Mouse (Mus musculus) urinary bladder, postnatal 4 days (tissue): ENCODE results near the gene Mrpl44.

Experiments
- DNase-seq, 2 experiments: peaks; one replicate each; pipeline ENCODE4 v3.0.0; 2021 to 2022; ENCODE audit warnings: low spot score in 2 of 2

Mrpl44 gene

GRCm38 (mm10) chr1:79775927-79776458 lies at the start of gene Mrpl44, which contains the start of gene Wdfy1:
TSS of gene Mrpl44 (plus strand) at chr1:79776018.
TSS of gene Wdfy1 (minus strand) at chr1:79776143.
- peak; percentile 96 for DNase-seq

GRCm38 (mm10) chr1:79734794-79735193 lies 41.0 kb upstream of the Mrpl44 start:
- DNase-seq: no peak

DNA sequence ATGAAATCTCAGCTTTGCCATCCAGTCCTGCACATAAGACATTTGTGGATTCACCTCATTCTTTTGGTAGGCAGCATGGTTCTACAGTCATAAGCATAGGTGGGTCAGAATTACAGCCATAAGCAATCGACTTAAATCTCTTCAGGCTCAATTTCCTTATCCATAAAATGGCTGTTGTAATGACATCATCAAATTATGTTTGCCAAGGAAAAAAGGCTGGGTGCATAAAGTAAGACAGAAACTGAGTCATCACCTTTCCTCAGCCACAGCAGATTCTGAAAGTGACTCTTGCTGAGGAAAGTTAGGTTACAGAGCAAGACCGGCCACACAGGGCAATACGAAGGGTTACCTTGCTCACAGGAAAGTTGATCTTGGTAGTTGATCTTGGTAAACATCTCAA lies 39.4 kb upstream of the Mrpl44 start:
- DNase-seq: no peak

DNA sequence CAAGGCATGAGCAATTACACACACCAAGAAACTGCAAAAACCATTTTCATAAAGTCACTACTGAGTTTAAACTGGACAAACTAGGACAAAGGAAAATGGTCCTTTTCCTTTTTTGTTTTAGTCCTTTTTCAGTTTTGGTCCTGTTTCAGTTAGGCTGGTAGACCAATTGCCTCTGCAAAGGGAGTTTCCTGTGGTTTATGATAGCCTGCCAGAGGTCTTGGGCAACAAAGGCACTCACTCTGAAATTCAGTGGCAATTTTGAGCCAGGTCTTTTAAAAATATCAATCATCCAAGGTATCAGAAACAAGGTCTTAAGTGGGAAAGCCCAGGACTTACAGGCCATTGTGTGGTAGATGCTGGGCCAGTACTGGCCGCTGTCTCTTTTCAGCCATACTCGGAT lies 36.1 kb upstream of the Mrpl44 start:
- DNase-seq: no peak

DNA sequence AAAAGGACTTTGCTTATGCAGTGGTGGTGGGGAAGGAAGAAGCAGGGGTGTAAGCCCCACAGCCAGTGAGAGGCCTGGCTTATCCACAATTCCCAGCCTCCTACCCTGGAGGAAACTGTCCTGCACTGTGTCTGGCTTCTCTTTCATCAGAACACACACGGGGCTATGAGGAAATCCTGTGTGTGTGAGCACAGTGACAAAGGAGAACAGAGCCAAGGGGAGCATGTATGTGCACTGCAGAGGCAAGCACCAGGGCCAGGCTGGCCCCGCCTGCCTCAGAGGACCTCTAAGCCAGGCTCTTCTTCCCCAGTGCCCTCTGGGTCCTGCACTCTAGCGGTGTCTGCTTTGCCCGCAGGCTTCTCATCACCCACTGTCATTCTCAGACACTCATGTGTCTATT lies 34.8 kb upstream of the Mrpl44 start:
- no peak for DNase-seq

DNA sequence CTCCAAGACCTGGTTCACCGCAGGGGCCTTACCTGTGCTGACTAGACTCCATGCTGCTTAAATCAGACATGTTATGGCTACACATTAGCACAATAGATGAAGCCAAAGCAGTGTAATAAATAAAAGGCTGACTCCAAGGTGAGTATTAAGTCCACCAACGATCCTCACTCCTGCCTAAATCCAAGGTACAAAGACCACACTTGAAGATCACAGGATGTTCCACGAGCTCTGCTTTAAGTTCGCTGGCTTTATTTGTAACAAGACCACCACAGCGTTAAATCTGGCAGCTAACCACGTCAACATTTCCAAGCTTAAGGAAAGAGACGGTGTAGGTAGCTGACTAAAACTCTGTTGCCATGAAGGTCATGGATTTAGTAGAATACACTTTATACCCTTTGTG lies 32.9 kb upstream of the Mrpl44 start:
- no peak for DNase-seq

DNA sequence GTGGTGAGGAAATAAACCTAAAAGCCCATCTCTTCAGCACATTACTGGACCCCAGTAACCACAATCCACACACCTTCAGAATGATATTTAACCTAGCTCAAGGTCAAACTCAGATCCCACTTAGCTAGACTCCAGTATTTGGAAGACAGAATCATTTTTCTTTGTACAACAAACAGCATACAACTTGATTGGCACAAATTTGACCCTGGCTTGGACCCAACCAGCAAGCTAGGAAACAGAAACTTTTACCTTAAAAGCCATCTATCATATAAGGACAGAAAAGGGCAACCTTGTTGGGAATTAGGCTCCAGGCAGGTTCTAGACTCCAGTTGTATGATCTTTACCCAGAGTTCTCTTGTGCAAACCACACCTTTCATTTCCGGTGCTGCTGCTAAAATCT lies 32.4 kb upstream of the Mrpl44 start:
- DNase-seq: no peak

GRCm38 (mm10) chr1:79746056-79746455 lies 29.8 kb upstream of the Mrpl44 start:
- DNase-seq: no peak

GRCm38 (mm10) chr1:79751186-79751585 lies 24.6 kb upstream of the Mrpl44 start:
- no peak for DNase-seq

- DNase-seq: no peak
These were observed 23.7 kb upstream of the Mrpl44 start for GRCm38 (mm10) chr1:79752015-79752695.

DNA sequence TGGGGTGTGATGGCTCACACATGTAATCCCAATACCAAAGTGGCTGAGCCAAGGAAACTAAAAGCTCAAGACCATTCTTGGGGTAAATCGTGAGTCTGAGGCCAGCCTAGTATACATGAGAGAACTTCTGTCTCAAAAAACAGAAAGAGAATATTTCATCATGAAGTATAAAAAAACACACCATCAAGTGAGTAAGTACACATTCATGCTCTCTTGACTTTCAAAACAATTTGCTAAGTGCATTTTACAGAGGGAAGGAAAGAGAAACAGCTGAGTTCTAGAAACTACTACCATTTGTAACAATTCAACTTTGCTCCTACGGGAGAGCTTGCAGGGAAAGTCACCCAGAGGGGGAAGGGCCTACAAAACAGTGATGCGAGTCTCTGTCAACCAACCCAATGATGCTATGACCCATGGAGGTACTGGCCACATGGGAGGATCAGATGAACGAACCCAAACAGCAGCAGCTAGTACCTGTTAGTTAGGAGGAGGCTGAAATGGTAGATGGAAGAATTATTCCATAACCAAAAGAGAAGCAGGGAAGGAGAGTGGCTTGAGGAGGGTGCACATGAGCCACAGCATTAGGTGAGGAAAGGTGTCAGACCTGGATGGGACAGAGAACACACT lies 23.0 kb upstream of the Mrpl44 start:
- no peak for DNase-seq

GRCm38 (mm10) chr1:79753456-79753855 lies 22.4 kb upstream of the Mrpl44 start:
- no peak for DNase-seq

GRCm38 (mm10) chr1:79754936-79755335 lies 20.9 kb upstream of the Mrpl44 start:
- DNase-seq: no peak

DNA sequence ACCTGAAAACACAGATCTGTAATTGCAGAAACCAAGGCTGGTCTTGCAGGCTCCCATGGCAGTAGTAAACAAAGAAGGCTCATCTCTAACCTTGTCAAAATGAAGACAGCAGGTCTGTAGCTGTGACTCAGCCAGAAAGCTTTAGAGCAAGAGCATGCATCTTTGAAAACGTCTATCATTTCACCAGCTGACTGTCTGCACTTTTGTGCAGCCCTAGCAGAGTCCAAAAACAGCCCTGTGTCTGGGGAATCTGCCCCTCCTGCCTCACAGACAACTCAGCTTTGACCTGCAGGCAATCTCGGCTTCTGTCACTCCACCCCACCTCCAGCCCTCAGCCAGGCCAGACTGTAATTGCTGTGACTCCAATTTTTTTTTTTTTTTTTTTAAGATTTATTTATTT lies 20.4 kb upstream of the Mrpl44 start:
- DNase-seq: no peak

DNA sequence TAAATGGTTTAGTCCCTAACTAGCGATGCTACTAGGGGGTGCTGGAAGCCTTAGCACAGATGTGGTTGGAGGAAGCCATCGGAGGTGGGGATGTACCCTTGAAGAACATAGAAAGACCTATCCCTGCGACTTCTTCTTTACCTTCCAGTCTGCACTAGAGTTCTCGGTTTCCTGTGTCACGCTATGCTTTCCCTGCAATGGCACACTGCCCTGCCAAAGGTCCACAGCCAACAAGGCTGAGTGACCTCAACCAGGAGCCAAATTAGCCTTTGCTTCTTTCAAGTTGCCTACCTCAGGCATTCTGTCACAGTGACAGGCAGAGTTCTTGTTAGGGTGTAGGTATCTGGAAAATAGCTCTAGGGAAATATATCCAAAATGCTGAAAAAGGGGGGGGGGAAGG lies 19.4 kb upstream of the Mrpl44 start:
- DNase-seq: no peak

GRCm38 (mm10) chr1:79757161-79757560 lies 18.7 kb upstream of the Mrpl44 start:
- no peak for DNase-seq

DNA sequence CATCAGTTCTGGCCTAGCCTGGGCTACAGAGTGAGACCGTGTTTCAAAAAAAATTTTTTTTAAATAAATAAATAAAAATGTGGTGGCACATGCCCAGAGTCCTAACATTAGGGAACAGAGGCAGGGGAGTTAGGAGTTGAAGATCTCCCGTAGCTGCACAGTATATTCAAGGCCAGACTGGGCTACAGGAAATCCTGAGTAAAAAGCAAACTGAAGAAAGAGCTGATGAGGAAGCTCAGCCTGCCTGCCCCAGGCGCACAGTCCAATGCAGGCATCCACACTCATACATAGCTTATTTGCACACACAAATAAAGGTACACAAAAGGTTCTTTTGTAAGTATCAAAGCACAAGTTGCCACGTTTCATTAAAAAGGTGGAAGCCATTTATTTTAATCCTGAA lies 18.2 kb upstream of the Mrpl44 start:
- DNase-seq: no peak

- no peak for DNase-seq
These were observed 16.8 kb upstream of the Mrpl44 start for GRCm38 (mm10) chr1:79759006-79759405.

DNA sequence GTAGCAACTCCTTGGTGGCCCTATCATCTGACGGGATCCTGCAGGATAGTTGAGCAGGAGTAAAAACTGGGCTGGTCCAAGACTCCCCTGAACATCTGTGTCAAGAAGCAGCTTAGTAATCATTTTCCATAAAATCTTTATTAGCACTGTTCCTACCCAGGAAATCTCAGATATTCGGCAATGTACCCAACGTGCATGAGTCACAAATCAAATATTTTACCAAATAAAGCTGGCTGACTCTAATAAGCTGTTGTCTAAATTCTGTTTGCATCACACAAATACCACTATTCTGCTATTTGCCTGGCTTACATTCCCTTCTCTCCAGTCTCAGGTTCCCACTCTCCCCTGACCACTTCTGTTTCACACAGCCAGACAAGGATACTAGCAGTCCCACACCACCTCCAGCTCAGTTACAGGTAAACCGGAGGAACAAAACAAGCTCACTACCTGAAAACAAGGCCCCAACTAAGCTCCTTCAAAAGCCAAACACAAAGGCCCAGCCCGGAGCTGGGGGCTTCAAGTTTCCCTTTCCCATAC lies 16.3 kb upstream of the Mrpl44 start:
- DNase-seq: no peak

DNA sequence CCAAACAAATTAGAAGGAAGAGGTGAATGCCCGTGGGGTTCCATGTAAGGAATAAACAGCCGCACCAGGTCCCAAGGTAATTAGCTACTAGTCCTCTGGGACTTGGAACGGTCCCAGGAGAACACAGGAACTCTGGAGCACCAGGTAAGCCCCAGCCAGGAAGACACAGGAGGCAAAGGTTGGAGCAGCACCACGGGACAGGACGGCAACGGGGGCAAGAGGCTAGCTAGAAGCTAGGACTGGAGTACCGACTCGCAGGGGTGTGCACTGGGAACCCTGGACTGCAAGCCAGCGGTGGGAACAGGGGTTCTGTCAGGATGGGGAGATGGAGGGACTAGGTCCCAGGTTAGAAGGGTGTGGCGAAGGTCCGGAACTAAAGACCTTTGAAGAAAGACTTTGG lies 15.2 kb upstream of the Mrpl44 start:
- DNase-seq: no peak

DNA sequence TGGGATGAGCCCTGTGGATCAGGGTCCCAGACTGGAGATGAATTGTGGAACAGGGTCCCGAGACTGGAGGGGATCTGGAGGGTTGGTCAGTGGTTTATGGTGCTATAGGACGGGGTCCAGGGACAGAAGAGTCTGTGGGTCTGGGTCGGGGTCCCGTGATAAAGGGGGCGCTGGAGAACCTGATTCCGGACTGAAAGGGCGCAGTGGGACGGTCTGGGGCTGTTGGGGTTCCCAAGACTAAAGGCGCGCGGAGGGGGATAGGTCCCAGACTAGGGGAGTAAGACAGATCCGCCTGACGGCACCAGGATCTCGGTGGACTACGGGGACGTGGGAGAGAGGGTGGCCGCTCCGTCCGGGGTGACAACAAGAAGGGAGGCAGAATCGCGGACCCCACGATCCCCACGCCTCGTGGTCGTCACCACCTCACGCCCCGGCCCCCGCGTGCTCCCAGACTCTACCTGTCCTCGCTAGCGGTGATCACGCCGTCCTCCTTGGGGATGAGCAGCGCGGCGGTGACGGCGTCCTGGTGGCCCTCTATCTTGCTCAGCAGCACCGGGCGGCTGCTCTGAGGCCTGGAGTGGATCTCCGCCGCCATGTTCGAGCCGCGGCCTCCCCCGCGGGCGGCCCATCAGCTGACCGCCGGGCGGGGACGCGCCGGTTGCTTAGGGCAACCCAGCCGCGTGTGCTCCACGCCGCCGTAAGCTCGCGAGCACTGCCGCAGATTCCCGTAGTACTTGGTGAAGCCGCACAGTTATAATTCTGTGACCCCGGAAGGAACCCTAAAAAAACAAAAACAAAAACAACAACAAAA lies 14.5 kb upstream of the Mrpl44 start:
- peak; percentile 78 to 82 for DNase-seq

DNA sequence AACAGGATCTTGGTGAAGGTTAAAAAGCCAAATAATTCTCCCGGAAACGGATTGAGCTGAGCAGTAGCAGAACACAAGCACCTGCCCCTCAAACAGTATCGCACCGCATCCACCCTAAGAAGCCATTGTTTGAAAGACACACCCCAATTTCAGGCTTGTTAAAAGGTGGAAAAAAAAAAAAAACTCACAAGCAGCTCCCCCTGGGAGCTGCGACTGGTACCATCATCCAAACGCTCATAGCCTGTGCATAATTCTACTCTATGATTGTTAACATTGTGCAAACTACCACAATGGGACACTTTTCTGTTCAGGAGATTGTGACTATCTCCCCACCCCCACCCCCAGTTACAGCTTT lies 13.9 kb upstream of the Mrpl44 start:
- DNase-seq: no peak
